Mouse (Mus musculus) left cerebral cortex, postnatal 10 days (tissue): ENCODE data around the gene Ets1. TPM values are rescaled to one million over a fixed set of nuclear protein-coding genes. Genes with fewer than 3 reads are reported as not detected.
A peak's percentile ranks its signal among the peaks of the same experiment; 100 is the strongest.

Experiments used
- DNase-seq, 2 experiments: peaks; one replicate each; pipeline ENCODE4 v3.0.0; 2021 to 2022; ENCODE audit warnings: low spot score in 2 of 2, mixed read lengths in 1 of 2; ENCODE audit errors: extremely low spot score in 1 of 2
- intact Hi-C: fragments of 180-260 bp; cut with DNase I; formaldehyde crosslinking; loops from one replicate; pipeline ENCODE4 v1.15.1; 2025
- total RNA-seq, 2 experiments: library from RNA; stranded (reverse); gene quantifications; 2 replicates each; pipeline ENCODE4 v1.2.3; 2021

Ets1 gene
- total RNA-seq, 2 experiments from 2014 or later, result 19.0 to 24.7 TPM

GRCm38 (mm10) chr9:32656351-32656844 lies 20.4 kb downstream of the Ets1 start:
- intact Hi-C loops, result no loop called here
- DNase-seq, result no peak

DNA sequence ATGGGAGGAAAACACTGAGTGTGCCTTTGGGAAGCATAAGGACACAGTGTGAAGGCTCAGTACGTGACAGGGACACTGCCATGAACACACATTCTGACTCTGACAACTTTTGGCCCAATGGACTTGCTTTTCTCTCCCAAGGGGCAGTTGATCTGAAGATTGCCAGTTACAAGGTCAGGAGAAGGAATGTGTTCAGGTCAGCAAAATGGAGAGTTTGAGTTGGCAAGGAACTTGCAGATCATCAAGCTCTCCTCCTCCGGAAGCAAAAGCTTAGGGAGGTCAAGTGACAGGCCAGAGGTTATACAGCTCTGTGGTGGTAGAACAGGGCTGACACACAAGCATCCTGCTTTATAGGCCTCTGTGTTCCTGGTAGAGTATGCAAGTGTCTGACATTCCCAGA lies 21.1 kb downstream of the Ets1 start:
- intact Hi-C loops, result no loop called here
- DNase-seq, result no peak

- DNase-seq, result no peak
- intact Hi-C loops, result no loop called here
Measured at GRCm38 (mm10) chr9:32660406-32660960, 24.5 kb downstream of the Ets1 start.

- no peak for DNase-seq
- intact Hi-C loops, result no loop called here
Measured at GRCm38 (mm10) chr9:32661071-32661470, 25.1 kb downstream of the Ets1 start.

DNA sequence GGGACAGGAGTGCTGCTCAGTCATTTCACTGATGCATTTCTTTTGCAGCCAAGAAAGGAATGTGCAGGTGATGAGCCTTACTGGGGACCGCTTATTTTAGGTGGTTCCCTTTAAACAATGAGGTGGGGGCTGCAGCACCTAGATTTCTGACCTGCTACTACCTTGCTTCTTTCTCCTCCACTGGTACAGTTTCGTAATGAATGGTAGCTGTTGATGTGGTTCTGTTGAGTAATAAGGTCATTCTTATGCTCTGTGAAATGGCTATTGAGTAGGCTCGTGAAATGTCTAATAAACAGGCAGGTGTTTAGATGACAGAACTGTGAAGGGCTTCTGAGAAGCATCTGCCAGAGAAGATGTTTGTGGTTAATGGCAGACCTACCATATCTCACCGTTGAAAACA lies 25.5 kb downstream of the Ets1 start:
- DNase-seq, result no peak
- intact Hi-C loops, result no loop called here

GRCm38 (mm10) chr9:32666611-32667517 lies 30.8 kb downstream of the Ets1 start:
- DNase-seq, result peak; percentile 16 to 61
- intact Hi-C loops, result no loop called here

DNA sequence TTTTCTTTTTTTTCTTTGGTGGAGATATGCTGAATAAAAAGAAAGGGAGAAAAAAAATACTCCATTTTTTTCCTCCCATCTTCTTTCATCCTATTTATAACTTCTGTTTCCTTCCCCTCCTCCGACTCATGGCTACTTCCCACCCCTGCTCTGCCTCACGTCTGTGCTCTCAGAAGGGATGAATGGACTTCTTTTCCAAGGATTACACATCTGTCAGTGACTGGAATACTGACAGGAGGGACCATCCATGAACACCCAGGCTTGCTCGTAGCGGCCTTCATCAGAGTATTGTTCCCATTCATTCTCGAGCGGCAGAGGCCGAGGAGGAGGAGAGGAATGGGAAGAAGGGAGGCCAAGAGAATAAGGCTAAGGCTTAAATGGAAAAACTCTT lies 31.5 kb downstream of the Ets1 start:
- intact Hi-C loops, result no loop called here
- no peak for DNase-seq

DNA sequence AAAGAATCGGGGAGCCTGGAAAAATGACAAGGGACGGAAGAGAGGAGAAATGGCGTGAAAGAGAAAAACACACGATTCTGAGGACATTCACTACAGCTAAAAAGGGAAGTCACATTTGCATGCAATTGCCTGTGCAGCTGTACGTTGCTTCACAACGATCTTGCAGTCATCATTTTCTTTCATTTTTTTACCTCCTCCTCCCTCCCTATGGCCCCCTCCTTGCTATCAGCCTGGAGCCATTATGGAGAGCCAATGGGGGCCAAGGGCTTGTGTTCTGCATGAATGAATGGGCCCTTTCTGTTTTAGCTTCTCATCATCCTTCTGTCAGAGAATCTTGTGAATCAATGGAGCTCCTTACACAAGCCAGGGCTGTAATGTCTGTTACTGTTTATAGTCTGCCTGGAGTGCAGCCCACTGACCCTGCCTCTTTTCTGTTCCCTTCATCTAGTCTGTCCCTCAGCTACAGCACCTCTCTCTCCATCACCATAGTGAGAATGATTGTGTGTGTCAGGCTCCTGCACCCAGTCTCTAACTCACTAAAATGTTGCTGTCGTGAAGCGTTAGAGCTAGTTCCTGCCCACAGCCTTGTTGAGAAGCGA lies 32.2 kb downstream of the Ets1 start:
- no peak for DNase-seq
- intact Hi-C loops, result no loop called here

DNA sequence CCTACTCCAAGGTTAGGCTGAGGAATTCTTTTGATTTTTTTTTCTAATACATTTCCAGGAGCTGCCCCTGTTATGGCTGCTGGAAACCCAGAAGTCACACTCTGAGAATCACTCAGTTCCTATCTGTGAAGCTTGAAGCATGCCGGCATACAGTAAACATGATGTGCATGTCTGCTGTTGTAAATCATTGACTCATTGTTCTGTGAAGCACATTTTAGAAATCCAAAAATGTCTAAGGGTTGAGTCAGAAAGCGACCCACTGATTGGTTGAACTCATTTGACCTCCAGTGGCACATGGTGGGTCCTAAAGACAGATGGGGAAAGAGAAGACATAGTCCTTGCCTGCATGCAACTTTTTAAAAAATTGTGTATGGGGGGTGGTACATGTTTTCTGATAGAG lies 33.4 kb downstream of the Ets1 start:
- DNase-seq, result no peak
- intact Hi-C loops, result no loop called here

- intact Hi-C loops, result loop anchor here (10.0 kb wide), 1 partner anchor 273 kb away; no protein-coding TSS in a partner anchor
- DNase-seq, result peak; percentile 20 to 90
Measured at GRCm38 (mm10) chr9:32671970-32672859, 36.2 kb downstream of the Ets1 start.

DNA sequence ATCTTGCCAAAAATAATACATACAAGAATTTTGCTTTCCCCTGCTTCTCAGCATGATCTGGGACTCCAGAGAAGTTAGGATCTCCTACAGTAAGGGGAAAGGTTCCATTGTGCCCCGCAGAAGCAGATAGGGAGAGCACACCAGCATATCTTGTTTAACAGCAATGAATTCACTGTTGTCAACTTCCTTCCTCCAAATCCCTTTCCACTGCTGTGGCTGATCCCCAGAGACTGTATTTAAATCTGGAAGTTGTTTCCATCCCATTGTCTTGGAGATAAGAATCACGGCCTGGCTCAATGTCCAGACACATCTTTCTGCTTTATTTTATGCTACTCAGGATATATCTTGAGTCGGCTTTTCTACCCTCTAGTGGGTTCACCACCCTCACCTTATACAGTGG lies 37.9 kb downstream of the Ets1 start:
- intact Hi-C loops, result loop anchor here (10.0 kb wide), 1 partner anchor 271 kb away; no protein-coding TSS in a partner anchor
- no peak for DNase-seq

GRCm38 (mm10) chr9:32675671-32676409 lies 39.8 kb downstream of the Ets1 start:
- intact Hi-C loops, result loop anchor here (10.0 kb wide), 1 partner anchor 269 kb away; no protein-coding TSS in a partner anchor
- DNase-seq, result no peak

DNA sequence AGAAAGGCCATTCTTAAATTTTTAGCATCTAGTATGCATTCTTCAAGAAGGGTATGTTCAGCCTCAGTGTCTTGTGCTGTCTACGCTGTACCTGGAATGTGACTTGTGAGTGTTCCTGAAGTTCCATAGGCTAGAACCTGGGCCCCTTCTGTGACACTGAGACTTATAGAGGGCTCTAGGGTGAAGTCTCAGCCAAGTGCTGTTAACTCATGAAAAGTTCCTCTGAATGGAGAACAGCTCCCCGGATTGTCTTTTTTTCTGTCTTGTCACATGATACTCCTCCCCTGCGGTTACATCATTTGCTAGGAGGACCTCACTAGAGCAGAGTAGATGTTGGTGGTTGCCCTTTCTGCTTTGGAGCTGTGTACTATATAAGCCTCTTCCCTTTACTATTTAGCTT lies 40.5 kb downstream of the Ets1 start:
- intact Hi-C loops, result loop anchor here (10.0 kb wide), 1 partner anchor 268 kb away; no protein-coding TSS in a partner anchor

DNA sequence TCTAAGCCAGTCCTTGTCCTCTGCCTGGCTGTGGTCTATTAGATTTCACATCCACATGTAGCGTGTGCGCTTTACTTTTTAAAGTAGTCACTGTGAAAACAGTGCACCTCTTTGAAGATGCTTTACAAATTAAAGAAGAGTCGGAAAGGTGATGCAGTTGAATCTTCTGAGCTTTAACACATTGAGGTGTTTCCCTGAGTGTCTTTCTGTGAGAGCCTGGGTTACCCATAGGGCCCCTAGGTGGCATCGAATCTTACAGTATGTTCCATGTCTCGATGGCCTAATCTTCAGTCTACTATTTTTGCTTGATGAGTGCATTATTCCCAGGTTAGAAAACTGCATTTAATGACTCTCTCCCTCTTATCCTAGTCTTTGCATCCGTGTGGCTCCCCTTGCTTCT lies 41.6 kb downstream of the Ets1 start:
- no peak for DNase-seq
- intact Hi-C loops, result loop anchor here (10.0 kb wide), 1 partner anchor 267 kb away; no protein-coding TSS in a partner anchor

More for the DNA sequence above, 40.5 kb downstream of the Ets1 start:
- DNase-seq, result no peak

DNA sequence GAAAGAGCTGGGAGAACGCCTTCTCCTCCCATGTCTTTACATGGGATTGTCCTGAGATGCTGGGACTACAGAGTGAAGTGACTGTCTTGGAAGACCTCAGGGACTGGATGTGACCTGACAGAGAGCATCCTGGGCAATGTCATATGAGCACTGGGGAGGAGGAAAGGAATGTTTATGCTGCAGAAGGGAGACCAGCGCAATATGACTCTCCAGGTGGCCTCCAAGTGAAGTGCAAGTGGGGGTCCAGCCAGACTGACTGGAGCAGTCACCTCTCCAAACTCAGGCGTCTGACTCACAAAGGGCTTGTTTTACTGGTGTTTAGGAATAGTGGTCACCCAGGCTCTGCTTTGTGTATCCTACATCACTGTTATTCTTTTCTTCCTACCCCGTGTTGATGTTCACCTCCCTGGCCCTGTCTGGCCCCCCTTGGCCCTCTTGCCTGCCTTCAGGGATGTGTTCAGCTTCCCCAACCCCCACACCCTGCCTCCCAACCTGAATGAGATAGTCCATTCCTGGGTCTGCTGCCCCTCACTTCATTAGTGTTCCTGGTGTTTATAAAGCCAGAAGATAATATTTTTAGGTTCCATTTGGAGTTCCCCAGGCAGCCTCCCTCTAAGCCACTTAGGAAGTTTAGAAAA lies 42.2 kb downstream of the Ets1 start:
- no peak for DNase-seq
- intact Hi-C loops, result loop anchor here (10.0 kb wide), 1 partner anchor 267 kb away; no protein-coding TSS in a partner anchor

GRCm38 (mm10) chr9:32679531-32679930 lies 43.5 kb downstream of the Ets1 start:
- DNase-seq, result no peak
- intact Hi-C loops, result loop anchor here (10.0 kb wide), 1 partner anchor 265 kb away; no protein-coding TSS in a partner anchor

GRCm38 (mm10) chr9:32680201-32680600 lies 44.2 kb downstream of the Ets1 start:
- intact Hi-C loops, result no loop called here
- no peak for DNase-seq
